Mouse (Mus musculus) embryonic stem cell, embryonic (primary cell): Measurements from ENCODE around the gene Uba5.

ENCODE experiments used
- CTCF ChIA-PET, 4 experiments: fragments of 300-600 bp in 2 of 4; fragments of 350-600 bp in 2 of 4; sonication (Branson Sonifier 250); formaldehyde crosslinking; loops; one replicate each; lab custom pipeline; 2022; ENCODE audit warnings: inconsistent platforms in 2 of 4; lab: Charles Lee
- POLR2A ChIA-PET, 4 experiments: fragments of 300-600 bp in 2 of 4; fragments of 350-600 bp in 2 of 4; sonication (Branson Sonifier 250); formaldehyde crosslinking; loops; one replicate each; lab custom pipeline; 2022; ENCODE audit warnings: antibody characterized with exemption in 4 of 4, inconsistent platforms in 1 of 4; lab: Charles Lee

The Uba5 gene

DNA sequence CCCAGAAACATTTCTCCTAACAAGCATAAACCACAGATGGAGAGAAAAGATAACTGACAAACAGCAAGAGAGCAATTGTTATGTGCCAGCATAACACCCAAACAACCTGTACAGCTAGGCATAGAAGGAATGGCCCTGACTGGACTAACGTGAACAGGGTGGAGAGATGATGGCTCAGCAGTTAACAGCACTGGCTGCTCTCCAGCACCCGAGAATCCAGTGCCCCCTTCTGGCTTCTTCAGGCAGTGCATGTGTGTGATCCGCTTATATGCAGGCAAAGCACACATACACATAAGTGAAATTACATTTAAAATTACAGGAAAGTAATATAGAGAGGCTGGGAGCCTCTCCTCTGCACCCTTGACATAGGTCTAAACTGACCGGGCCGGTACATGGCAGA lies 16.4 kb upstream of the Uba5 start:
- POLR2A ChIA-PET, result interaction anchor here in 2 of 4 experiments (0.7 to 0.8 kb wide), 2 partner anchors 37 to 1416 kb away, joined by 3 read pairs; no protein-coding TSS in a partner anchor
- CTCF ChIA-PET, result interaction anchor here in 1 of 4 experiments (1.1 kb wide), 1 partner anchor 8 kb away, joined by 4 read pairs; no protein-coding TSS in a partner anchor

DNA sequence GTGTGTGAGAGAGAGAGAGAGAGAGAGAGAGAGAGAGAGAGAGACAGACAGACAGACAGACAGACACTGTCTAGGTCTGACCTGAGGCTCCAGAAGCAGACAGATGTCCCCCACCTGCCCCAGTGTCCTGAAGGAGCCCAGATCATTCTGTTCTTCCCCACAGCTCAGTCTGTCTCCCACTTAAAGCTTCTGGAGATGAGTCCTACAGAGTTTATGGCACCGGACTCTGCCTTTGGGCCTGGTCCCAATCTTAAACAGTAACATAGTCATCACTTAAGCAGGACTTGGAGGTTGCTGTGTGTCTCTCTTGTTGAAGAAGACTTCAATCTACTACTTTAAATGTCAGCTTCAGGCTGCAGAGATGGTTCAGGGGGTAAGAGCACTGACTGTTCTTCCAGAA lies 15.8 kb upstream of the Uba5 start:
- POLR2A ChIA-PET, result interaction anchor here in 2 of 4 experiments (0.7 to 0.8 kb wide), 2 partner anchors 36 to 1415 kb away, joined by 3 read pairs; no protein-coding TSS in a partner anchor
- CTCF ChIA-PET, result interaction anchor here in 2 of 4 experiments (0.6 to 1.1 kb wide), 2 partner anchors 9 to 76 kb away, joined by 3 to 4 read pairs; partner anchors contain the start of gene Nphp3 (in 1 of the 2)

DNA sequence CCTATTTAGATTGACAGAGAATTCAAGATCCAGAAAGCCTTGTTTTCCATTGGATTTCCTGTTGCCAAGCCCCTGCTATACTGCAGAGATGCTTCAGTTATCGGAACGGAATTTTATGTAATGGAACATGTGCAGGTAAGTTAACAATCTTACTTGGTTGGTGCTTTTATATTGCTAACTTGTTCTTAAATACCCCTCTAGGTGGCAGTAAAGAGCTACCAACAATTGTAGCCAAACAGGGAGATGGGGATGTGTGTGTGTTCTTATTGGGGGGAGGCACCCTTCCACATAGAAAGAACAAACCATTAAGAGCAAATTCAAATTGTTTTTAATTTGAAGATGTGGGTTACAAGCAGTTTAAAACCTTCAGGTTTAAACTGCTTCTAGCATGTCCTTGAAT lies 12.9 kb upstream of the Uba5 start:
- POLR2A ChIA-PET, result interaction anchor here in 2 of 4 experiments (0.9 to 2.3 kb wide), 3 partner anchors 12 to 92 kb away, joined by 3 to 7 read pairs (median 3); no protein-coding TSS in a partner anchor
- CTCF ChIA-PET, result interaction anchor here (0.6 to 1.9 kb wide), 20 partner anchors 9 to 583 kb away, joined by 3 to 6 read pairs (median 4); partner anchors contain the start of gene Nphp3 (in 1 of the 4)

DNA sequence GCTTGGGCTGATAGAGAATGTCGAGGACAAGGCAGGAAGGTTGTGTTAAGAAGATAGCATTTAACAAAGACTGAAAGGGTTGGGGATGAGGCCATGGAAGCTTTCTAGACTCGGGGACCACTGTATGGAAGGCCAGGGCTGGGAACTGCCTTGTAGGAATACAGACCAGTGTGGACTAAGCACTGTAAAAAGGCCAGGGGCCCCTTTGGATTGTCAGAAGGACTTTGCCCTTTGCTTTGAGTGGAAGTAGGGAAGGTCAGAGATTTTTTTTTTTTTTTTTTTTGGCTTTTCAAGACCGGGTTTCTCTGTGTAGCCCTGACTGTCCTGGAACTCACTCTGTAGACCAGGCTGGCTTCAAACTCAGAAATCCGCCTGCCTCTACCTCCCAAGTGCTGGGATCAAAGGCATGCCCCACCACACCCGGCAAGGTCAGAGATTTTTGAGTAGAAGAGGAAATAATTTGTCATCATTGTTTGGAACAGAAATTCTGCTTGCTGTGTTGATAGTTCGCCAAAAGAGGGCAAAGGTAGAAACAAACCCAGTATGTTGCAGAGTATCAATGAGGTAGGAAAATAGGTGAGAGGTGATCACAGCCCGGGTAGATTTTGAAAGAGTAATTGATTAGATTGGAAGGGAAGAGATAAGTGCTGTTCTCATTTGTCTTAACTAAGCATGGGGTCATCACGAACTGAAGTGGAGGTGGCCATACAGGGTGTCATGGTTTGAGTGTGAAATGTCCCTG lies 8.1 kb upstream of the Uba5 start:
- ChIA-PET POLR2A (no interaction called here), CTCF (no interaction called here)

DNA sequence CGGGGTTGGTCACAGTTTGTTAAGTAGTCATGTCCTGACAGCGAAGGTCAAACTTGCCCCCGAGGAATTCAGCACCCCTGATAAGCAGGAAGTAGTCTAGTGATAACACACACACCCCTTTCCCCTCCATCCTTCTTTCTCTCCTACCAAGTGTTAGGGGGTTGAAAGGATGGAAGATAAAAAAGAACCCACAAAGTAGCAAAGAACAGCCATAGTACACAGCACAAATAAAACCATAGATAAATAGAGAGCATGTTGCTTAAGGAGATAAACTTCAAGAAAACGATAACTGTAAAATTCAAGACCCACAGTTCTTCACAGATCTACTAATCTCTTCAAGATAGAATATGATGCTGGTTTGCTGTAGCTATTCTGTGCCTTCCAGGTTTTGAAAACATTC lies 7.3 kb upstream of the Uba5 start:
- ChIA-PET POLR2A (no interaction called here), CTCF (no interaction called here)

DNA sequence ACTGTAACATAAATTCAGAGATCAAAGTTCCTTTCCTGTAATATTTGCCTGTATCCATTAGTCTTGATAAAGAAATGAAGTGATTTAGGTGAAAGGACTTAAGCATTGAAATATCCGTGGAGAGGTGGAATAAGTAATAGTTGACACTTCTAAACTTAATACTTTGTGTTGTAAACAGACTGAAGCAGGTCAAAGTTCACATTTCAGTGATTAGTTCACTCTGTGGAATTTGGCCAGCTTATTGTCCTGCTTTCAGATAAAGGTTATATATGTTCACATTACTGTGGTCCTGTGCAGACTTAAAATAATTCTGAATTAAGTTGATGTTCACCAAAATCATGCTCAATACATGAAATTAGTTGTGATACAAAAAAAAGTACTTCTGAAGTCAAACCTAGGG lies 1.6 kb upstream of the Uba5 start:
- ChIA-PET CTCF (no interaction called here), POLR2A (interaction anchor here in 1 of 4 experiments (1.5 kb wide), 1 partner anchor 61 kb away, joined by 3 read pairs; no protein-coding TSS in a partner anchor)

DNA sequence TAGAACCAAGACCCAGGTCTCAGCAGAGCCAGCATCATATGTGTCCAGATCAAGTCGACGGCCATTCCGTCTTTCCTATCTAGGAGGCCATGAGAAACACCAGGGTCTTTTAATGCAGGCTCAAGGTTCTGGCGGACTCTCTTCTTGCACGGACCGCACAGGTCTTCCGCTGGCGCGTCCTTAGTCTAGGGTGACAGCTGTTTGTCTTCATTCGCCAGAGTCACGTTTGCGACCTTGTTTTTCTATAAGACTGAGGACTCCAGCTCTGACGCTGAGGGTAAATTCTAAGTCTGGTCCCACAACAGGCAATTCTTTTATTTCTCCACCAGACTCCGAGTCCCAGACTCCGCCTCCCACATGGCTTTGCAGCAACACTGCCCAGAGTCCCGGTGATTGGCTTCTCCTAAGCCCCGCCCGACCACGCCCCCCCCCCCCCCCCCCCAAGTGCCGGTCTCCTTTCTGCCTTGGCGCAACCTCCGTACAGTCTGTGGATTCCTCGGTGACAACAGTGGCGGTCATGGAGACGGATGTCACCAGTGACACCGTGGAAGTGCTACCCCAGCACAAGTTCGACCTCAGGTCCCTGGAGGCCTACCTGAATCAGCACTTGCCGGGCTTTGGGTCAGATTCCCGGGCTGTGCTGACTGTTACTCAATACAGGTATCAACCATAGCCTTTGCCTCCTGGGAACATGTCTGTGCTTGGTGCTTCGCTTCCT lies 469 bp upstream of the Uba5 start, which contains the start of gene Acad11:
Gene Acad11, plus strand, starts transcription at position 134 of the 718 bp plus-strand sequence.
- ChIA-PET CTCF (interaction anchor here in 1 of 4 experiments (0.7 kb wide), 1 partner anchor 113 kb away, joined by 3 read pairs; no protein-coding TSS in a partner anchor), POLR2A (interaction anchor here (0.6 to 1.7 kb wide), 10 partner anchors 10 to 77 kb away, joined by 3 to 7 read pairs (median 3); partner anchors contain the start of gene Nphp3 (in 1 of the 4))

DNA sequence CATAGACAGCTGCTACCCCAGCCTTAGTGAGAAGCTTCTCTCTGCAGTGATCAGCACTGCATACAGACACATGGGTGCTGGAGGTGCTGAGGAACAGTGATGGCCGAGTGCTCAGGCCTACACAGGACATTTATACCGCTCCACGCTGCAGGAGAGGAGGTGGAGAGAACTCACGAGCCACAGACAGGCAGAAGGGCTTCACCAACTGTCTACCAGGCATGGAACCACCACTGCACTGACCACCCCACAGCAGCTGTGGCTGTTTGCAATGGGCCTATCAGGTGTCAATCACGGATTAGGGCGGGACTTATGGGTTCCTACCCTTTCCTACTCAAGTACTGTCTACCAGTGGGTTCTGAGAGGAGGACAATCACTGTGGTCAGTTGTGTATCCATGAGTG lies 11.9 kb downstream of the Uba5 start:
- POLR2A ChIA-PET, result interaction anchor here in 1 of 4 experiments (0.6 kb wide), 1 partner anchor 95 kb away, joined by 5 read pairs; no protein-coding TSS in a partner anchor
- CTCF ChIA-PET, result no interaction called here

DNA sequence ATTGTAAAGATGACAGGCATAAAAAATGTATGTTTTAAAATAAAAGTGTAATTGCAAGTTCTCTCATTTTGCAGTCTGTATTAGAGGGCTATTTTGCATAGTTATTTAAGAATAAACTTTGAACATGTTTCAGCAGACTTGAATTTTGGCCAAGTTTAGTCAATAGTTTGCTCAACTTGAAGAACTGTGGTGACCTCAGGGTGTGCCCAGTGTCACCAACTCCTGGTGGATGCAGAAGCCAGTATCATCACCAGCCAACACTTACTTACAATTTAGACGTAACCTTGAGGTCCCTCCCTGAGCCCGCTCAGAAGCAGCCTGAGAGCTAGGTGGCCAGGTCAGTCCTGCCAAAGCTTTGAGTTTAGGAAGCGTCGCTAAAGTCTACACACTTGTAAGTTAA lies 19.3 kb downstream of the Uba5 start:
- ChIA-PET POLR2A (interaction anchor here in 1 of 4 experiments (1.4 kb wide), 1 partner anchor 8 kb away, joined by 3 read pairs; no protein-coding TSS in a partner anchor), CTCF (no interaction called here)

DNA sequence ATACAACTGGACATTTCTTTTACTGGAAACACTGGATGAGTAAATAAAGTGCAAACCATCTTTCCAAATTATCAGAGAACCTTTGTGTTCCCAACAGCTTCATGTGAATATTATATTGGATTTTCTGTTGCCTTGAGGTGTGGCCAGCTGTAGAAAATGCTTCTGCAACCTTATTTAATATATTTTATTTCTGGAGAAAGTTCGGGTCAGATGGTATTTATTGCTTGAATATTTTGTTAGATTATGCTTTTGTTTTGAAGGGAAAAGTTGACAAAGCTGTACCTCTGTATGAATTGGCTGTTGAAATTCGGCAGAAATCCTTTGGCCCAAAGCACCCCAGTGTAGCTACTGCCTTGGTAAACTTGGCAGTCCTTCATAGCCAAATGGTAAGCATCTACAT lies 22.6 kb downstream of the Uba5 start, which contains the start of gene Gm28305:
Gene Gm28305, plus strand, starts transcription at position 301 of the 400 bp plus-strand sequence.
- ChIA-PET POLR2A (interaction anchor here in 1 of 4 experiments (0.9 kb wide), 1 partner anchor 83 kb away, joined by 4 read pairs; no protein-coding TSS in a partner anchor), CTCF (no interaction called here)

DNA sequence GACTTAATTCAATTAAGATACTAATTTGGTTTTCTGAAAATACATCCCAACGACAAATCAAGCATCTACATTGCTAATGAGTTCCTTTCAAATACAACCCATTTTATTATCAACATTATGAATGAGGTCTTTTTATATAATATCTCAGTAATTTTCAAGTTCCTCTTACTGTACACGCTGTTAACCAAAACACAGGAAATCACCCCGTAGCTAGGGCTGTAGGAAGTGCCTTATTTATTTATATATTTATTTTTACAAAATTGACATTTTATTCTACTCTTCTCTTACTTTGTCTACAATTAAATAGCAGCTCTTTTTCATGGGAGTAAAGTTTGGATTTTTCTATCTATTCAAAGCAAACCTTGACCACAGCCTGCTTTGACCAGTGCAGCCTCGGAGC lies 23.2 kb downstream of the Uba5 start:
- ChIA-PET CTCF (no interaction called here), POLR2A (interaction anchor here in 1 of 4 experiments (0.8 to 1.5 kb wide), 3 partner anchors 23 to 83 kb away, joined by 3 to 4 read pairs (median 4); partner anchors contain the start of genes Acad11 and Uba5)

DNA sequence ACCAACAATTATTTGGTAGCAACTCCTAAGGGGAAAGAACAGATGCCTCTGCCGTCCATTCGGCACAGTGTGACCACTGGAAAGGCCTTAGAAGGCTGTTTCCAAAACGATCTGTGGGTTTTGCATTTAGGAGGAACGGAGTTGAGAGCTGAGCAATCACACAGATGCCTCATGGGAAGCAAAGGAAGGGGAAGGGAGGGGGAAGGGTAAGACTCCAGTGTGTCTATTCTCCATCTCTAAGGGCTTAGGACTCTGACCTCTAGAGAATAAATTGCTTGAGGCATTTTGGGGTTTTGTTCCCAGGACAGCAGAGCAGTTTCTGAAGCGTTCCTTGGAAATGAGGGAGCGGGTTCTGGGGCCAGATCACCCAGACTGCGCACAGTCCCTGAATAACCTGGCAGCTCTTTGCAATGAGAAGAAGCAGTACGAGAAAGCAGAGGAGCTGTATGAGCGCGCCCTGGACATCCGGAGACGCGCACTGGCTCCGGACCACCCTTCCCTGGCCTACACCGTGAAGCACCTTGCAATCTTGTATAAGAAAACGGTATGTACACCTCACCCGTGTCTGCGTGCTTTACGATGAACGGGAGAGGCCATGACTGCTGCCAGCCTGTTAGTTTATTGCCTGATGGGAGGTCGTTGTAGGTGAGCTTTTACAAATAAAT lies 23.8 kb downstream of the Uba5 start:
- CTCF ChIA-PET, result no interaction called here
- POLR2A ChIA-PET, result interaction anchor here in 2 of 4 experiments (0.8 to 1.5 kb wide), 3 partner anchors 23 to 37 kb away, joined by 3 to 4 read pairs (median 3); partner anchors contain the start of genes Acad11 (in 1 of the 2) and Uba5 (in 1 of the 2)

DNA sequence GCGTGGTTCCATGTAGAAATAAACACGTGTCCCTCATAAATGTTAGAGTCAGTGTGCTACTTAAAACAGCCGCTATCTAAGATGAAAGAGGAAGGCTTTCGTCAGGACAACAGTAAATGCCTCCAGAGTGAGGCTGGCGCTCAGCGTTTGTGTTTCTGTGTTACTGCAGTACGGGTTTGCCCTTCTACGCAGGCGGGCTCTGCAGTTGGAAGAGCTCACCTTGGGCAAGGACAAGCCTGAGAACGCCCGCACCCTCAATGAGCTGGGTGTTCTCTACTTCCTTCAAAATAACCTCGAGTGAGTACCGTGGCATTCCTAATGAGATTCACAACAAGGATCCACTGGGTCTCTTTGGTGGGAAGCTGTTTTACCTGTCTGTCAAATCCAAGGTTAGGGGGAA lies 24.7 kb downstream of the Uba5 start:
- POLR2A ChIA-PET, result interaction anchor here in 2 of 4 experiments (0.8 to 1.5 kb wide), 2 partner anchors 35 to 37 kb away, joined by 3 to 4 read pairs; no protein-coding TSS in a partner anchor
- CTCF ChIA-PET, result interaction anchor here in 3 of 4 experiments (0.6 to 1.4 kb wide), 4 partner anchors 36 to 106 kb away, joined by 3 to 4 read pairs (median 4); partner anchors contain the start of genes Ackr4 (in 1 of the 3) and Nphp3 (in 1 of the 3)

DNA sequence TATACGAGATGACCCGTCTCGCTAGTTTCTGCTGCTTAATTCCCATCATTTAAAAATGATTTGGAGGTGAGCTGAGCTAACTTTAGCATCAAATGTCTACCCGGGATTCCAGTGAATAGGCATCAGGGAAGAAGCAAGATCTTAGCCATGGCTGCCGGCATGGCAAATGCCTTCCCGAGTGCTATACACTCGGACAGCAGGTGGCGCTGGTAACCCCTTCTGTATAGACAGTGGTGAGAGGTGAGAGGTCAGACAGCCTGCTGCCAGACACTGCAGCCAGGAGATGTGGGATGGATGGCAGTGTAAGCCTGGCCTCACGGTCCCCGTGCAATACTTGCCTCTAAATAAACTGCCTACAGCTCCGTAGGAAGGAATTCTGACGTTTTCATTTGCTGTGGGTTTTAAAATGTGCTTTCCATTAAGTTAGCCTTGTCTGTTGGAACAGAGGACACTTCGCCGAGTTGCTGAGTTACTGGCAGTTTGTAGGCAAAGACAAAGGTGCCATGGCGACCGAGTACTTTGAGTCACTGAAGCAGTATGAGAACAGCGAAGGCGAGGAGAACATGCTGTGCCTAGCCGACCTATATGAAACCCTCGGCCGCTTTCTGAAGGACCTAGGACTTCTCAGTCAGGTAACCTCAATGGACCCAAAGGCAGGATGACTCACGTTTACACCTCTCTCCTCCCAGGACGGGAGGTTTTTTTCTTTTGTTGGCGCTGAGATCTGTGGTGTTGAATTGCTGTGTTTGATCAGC lies 27.5 kb downstream of the Uba5 start:
- POLR2A ChIA-PET, result interaction anchor here in 1 of 4 experiments (0.8 to 1.0 kb wide), 2 partner anchors 9 to 34 kb away, joined by 3 read pairs; no protein-coding TSS in a partner anchor

DNA sequence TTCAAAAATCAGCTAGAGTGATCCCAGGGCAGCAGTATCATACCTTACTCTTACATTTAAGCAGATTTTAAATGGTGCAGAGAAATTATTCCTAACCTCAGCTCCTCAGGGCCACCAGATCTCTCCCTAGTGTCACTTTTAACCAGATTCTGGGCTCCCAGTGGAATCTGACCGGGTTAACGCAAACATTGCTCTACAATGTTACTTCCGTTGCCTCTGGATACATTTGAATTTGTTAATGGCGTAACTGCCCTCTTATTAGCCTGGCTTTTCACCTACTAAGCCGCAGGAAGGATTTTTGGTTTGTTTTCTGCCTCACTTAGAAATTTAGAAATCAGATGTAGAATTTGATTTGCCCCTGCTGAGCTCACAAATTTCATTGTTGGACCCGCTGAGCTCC lies 28.2 kb downstream of the Uba5 start:
- CTCF ChIA-PET, result interaction anchor here in 2 of 4 experiments (0.6 to 1.5 kb wide), 5 partner anchors 31 to 576 kb away, joined by 3 to 5 read pairs (median 4); partner anchors contain the start of gene Nphp3 (in 1 of the 2)

More for the DNA sequence above, 27.5 kb downstream of the Uba5 start:
- CTCF ChIA-PET, result interaction anchor here in 3 of 4 experiments (0.6 to 1.5 kb wide), 4 partner anchors 32 to 678 kb away, joined by 3 to 5 read pairs (median 4); partner anchors contain the start of gene Nphp3 (in 1 of the 3)

DNA sequence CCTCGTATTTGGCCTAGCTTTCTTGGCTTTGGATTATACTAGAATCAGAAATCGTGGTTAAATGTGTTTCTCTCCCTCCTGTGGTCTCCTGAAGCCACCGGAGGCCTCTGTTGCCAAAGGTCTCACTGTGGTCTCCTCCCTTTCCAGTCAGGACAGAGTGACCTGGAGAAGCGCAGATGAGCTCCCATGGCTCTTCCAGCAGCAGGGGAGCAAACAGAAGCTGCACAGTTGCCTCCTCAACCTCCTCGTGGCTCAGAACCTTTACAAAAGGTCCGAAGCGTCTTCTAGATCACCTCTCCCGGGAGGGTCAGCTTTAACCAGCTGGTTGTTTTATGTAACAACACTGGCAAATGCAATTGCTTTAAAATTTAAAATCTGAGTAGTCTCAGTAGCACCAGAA lies 28.7 kb downstream of the Uba5 start:
- ChIA-PET CTCF (interaction anchor here in 3 of 4 experiments (0.5 to 1.5 kb wide), 7 partner anchors 31 to 576 kb away, joined by 3 to 5 read pairs (median 4); partner anchors contain the start of gene Nphp3 (in 1 of the 3)), POLR2A (no interaction called here)

More for the DNA sequence above, 28.2 kb downstream of the Uba5 start:
- POLR2A ChIA-PET, result interaction anchor here in 1 of 4 experiments (0.8 kb wide), 1 partner anchor 33 kb away, joined by 3 read pairs; no protein-coding TSS in a partner anchor
